Mouse (Mus musculus) CD4-positive, CD25-positive, alpha-beta regulatory T cell, adult 4 months (primary cell): ENCODE data around the gene Tpmt. TPM values are rescaled to one million over a fixed set of nuclear protein-coding genes. Genes with fewer than 3 reads are reported as not detected.

Source experiments
- ATAC-seq: one replicate; pipeline ENCODE4 v1.8.0; 2017
- polyA plus RNA-seq, 2 experiments: library from polyadenylated mRNA; unstranded; fragments of 100-300 nt; shearing (Covaris generic); gene quantifications; one replicate each; pipeline ENCODE4 v1.2.1; 2017

The Tpmt gene
- polyA plus RNA-seq, 2 experiments from 2014 or later = 4.1 to 9.2 TPM

- no peak for ATAC-seq
Observed at GRCm38 (mm10) chr13:46975930-46976329, 68.6 kb downstream of the Tpmt start.

GRCm38 (mm10) chr13:46975031-46975551 is 69.4 kb downstream of the Tpmt start:
- peak; percentile 65 for ATAC-seq

Other genes starting within 250 kb of the Tpmt start
- gene Kif13a, start 114.9 kb downstream of the Tpmt start, polyA plus RNA-seq = 1 to 10 TPM; 5.6 to 7.0 TPM
- under 1 TPM in 1 of 2 experiments, not detected in 1; 0.13 TPM for gene Nhlrc1, start 29.9 kb downstream of the Tpmt start, polyA plus RNA-seq
- 10 to 100 TPM; 18.3 to 31.2 TPM for gene Kdm1b, start 1.2 kb downstream of the Tpmt start, polyA plus RNA-seq
- gene Dek, start 61.5 kb upstream of the Tpmt start, polyA plus RNA-seq = 100 to 1,000 TPM in 1 of 2 experiments, 10 to 100 TPM in 1; 86.7 to 104 TPM
- under 1 TPM in 1 of 2 experiments, not detected in 1; 0.08 TPM for gene Rnf144b, start 77.9 kb upstream of the Tpmt start, polyA plus RNA-seq